Mouse (Mus musculus) stomach, adult 2 months (tissue): ENCODE measurements around the gene Crim1. TPM values are rescaled to one million over a fixed set of nuclear protein-coding genes. Genes with fewer than 3 reads are reported as not detected.

Experiments
- polyA plus RNA-seq: library from polyadenylated mRNA; depleted of rRNA; stranded (reverse); fragments of >200 nt; gene quantifications from 2 replicates; pipeline ENCODE4 v1.2.3, GENCODE M21; 2012; rRNA removed

Gene Crim1
- polyA plus RNA-seq: 4.2 and 9.4 TPM in 2 replicates

DNA sequence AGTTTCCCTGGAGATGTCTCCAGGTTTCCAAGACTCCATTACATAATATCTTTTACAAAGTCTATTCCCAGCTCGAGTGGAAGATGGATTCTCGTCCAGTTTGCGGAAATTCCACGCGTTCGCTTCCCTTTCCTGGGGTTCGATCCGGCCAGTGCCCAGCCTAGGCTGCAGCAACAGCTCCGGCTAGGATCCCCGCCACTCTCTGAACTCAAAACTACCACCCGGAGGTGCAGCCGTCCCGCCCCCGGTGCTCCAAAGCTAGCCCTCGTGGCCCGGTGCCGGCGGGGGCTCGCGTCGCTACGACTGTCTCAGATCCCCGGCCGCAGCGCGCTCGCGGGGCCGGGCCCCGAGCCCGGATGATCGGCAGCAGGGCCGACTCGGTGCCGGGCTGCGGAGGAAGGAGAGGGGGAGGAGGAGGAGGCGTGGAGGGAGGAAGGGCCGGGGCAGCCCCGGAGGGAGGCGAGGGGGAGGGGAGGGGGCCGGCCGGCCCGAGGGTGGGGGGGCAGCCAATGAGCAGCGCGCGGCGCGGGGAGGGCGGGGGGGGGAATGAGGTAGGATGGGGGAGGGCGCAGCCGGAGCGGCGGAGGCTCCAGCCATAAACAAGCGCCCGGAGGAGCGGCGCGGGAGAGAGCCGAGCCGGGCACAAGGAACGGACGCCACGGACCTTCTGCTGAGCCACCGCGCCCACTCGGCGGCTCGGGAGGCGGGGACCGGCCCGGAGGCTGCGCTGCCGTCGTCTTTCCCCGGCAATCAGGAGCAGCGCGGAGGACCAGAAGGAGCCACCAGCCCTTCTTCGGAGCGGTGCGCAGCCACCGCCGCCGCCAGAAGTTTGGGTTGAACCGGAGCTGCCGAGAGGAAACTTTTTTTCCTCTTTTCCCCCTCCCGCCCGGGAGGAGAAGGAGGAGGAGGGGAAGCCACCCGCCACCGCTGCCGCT, at the start of gene Crim1:
Crim1 (plus strand) TSS at position 623 of the 935 bp plus-strand sequence.

DNA sequence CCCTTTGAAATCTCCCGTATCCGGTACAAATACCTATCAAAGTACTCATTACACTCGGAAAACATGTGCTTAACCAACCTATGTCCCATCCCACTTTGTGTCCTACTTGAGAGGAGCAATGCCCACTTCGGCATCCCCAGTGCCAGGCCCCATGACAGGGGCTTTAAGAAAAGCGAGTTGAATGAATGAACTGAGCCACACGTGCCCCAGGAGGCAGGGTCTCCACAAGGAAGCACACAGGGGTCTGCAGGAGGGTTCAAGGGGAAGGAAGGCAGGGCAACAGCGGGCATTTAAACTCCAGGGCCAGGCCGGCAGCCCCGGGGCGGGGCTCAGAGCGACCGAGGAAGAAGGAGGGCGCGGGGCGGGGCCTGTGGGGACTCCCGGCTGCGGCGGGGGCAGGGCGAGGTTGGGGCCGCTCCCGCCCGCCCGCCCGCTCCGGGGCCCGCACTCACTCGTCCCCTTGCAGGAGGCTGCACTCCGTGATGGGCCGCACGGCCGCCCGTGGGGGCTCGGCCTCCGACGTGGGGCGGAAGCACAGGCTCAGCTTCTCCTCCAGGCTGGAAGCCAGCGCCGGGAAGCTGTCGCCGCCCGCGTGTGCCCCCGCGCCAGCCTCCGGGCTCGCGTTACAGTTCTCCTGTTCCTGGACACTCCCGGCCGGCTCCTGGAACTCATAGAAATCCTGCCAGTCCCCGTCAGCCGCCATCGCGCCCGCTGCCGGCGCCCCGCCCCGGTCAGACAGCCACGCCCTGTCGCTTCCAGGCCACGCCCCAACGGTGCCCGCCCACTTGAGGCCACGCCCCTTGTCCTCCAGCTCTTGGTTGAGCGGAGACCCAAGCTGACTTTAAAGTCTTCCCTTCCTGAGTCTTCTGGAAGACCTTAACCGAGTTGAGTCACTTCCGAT, 217.6 kb downstream of the Crim1 start, which contains the start of gene Fez2:
Fez2 (minus strand) TSS at position 772 of the 901 bp plus-strand sequence.

Other genes starting within 250 kb of the Crim1 start
- gene Fez2, start 217.9 kb downstream of the Crim1 start, polyA plus RNA-seq: 4.9 and 9.3 TPM in 2 replicates